Mouse (Mus musculus) cerebellum, adult 18-20 months (tissue): ENCODE measurements at regions not wholly inside any gene's neighbourhood (a gene's known extent, or its start where the extent isn't known, plus 50 kb on each side); places are given as distances from the start of the nearest gene placed in this dataset.
A peak's percentile ranks its signal among the peaks of the same experiment; 100 is the strongest.

Source experiments
- DNase-seq, 2 experiments: peaks; one replicate each; pipeline ENCODE4 v3.0.0; 2021

DNA sequence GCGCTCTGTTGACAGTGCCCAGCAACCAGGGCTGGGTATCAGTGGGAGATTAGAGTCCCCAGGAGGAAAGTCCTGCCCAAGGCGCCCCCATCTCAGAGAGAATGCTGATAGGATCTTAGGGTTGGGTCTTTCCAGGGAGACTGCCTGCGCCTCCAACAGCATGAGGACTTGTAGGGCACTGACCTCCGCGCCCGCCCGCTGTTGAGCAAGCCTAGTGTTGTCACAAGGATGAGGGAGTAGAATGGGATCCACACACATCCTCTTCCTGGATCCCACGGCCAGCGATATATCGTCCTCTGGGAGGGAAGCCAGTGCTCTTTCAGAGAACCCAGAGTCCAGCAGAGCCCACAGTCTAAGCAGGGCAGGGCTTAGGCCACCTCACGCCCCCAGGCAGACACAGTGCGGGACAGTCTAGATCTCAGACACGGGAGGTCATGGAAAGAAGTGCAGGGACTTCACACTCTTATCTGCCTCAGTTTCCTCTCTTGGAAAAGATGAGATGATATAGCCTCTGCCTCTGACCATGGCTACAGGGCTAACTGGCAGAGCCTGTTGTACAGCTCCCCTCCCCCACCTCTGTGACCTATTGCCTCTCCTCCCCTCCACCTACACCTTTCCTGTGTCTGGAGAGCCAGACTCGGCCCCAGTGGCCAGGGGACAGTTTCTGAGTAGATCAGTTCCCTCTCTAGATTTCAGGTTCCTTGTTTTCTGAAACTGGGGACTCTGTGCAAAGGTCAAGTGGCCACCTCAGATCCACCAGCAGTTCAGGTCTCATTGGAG, 52.0 kb upstream of the Dusp5 start:
- no peak for DNase-seq

DNA sequence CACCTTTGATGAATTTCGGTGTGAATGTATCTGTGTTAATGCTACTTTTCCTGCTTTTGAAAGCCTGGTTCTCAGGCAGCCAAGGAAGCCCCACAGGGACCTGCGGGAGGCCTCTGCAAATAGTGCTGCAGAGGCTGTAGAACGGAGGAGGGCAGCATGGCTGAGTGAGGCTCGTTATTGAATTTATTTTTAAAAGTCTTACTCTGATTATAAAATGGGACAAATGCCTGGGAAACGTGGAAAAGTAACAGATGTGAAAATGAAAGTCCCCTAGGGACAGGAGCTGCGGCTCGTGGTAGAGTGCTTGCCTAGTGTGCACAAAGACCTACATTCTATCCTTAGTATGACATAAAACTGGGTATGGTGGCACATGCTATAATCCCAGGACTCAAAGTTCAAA, 59.7 kb upstream of the Dusp5 start:
- no peak for DNase-seq

DNA sequence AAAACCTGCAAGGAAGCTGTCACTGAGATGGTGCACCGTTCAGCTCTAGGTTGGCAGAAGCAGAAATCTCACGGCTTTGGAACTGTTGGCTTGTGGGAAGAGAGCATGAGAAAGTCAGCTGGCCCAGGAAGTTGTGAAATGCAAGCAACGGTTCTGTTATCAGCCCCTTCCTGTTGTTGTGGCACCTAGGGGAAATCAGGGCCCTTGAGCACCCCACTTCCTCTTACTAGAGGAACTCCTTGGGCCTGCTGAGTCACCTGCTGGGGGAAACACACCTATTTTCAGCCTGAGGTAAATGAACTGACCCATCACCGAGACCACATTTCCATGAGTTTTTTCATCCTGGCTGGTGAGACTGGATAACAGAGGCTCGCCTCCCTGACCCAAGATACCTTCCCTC, 64.2 kb upstream of the Dusp5 start:
- DNase-seq, result no peak

DNA sequence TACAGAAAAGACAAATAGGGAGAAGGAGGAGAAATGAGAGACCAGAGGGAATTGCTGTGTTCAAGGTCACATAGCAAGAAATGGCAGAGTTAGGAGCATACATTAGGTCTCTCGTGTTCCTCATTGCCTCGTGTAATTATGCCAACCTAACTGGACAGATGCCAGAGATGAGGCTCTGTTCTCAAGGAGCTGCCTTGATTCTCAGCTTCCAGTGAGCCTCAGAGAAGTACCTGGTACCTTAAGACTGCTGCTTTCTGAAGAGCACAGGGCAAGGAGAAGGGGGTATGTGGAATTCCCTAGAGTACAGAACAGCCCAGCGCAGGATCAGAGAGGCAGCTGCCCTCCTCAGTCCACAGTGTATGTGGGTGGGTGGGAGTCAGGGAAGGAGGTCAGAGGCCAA, 64.8 kb upstream of the Dusp5 start:
- no peak for DNase-seq

DNA sequence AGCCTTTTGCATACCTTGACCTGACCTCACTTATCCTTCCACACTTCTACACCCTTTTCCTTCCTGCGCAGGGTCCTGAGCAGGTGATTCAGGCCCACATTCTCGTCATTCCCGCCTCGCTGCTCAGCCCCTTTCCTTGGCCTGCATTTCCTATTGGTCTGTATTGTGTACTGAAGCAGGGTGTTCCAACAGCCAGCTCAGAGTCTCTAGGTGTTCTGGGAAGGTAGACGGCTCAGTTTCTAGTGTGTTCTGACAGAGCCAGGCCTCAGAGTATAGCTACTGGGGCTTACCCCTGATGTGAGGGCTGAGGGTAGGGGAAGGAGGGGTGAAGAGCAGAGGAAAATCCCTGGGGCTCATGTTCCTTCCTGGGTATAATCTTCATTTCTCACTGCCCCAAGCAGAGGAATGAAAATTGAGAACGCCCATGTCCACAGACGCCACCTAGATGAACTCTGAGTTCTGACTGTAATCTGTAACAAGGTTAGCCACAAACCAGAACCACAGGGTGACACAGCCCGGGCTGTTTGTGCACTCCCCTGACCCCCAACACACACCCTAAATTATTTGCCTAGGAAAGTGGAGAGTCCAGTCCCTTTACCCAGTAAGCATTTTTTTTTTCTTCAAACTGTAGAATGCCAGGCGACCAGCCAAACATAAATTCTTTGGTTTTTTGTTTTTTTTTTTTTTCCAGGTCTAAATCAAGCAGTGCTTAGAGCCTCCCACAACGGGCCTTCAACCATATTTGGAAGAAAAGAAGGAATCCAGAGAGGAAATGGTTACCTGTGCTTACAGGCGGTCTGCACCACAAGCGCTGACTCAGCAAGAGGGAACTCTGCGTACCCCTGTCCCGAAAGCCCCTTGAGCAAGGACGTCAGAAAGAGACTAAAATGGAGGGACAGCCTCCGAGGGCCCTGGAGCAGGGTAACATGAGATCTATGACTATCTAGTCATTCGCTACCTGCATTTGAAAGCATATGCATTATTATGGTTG, 67.6 kb upstream of the Dusp5 start:
- DNase-seq, result no peak

DNA sequence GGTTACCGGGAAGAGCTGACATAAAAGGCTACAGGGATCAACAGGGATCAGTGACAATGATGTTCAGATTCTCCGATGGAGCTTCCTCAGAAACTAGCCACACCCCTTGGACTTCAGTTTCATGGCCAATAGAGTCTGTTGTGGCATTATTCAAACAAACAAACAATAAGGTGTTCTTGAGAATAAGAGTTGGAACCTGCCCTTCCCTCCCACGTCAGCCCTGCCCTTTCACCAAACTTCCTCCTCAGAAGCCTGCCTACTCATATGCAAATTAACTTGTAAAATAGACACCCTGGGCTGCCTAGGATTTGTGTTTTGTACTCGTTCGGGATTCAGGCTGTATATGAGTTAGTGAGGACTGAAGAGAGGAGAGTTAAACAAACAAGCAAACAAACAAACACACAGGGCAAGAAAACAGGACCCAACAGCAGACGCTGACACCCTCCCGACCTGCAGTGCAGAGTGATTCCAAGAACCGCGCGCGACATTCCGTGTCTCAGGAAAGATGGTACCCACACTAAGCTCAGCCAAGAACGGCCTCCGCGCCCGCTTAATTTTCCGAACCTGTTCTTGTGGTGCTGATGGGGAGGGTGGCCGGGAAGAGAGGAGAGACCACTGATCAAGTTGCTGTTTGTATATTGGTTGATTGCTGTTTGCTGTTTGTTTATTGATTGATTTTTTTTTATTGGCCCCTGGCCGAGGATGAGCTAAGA, 68.4 kb upstream of the Dusp5 start:
- DNase-seq, result no peak

DNA sequence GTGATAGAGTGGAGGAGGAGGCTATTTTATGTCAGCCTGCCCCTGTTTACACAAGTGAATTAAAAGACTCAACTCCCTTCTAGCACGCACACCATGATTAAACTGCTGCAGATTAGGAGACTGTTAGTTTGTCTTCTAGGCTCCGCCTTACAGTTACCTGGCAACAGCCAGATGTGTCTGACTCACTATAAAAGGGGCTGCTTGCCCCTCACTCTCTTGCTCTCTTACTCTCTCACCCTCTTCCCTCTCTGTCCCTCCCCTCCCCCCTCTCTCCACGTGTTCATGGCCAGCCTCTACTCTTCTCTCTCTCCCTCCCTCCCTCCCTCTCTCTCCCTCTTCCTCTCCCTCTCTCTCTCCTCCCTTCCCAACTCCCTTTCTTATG, 69.0 kb upstream of the Smndc1 start:
- no peak for DNase-seq

DNA sequence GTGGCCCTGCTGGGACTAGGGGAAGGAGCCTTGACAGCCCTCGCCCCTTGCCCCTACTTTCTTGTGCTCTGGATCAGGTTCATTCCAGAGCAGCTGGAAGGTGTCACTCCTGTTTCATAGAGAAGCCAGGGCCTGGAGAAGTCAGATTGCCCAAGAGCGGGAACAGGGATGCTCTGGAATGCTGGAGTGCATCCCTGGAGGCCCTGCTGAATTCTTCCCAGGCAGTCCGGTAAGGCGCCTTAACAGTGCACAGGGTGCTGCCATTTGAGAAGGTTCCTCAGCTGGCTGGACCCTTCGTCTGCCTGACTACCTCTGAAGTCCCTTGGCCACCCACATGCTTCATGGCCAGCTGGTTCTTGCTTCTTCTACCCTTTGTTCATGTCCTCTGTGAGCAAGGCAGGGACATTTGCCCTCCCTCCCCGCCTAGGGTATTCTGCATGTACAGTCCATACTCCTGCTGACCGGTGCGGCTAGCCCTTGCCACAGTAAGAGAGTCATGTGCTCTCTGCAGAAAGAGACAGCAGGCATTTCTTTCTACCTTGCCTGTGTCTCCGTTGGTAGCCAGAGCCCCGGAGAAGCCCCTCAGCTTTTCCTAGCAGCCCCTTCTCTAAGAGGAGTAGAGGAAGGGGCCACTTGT, 68.5 kb upstream of the Smndc1 start:
- DNase-seq, result no peak

DNA sequence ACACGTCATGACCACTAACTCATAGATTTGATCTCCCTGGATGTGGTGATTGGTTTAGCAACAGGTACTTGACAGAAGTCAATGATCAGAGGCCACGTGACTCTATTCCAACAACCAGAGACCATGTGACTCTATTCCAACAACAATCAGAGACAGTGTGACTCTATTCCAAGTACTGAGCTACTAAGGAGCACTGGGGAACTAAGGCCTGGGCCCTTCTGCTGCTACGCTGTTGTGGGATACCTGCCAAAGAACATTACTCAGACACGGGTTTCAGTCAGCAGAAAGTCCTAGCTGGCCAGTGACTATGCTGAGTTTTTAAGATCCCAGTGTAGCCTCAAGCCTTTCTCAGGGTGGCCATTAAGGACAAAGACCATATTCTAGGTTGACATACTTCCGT, 66.3 kb upstream of the Smndc1 start:
- no peak for DNase-seq

DNA sequence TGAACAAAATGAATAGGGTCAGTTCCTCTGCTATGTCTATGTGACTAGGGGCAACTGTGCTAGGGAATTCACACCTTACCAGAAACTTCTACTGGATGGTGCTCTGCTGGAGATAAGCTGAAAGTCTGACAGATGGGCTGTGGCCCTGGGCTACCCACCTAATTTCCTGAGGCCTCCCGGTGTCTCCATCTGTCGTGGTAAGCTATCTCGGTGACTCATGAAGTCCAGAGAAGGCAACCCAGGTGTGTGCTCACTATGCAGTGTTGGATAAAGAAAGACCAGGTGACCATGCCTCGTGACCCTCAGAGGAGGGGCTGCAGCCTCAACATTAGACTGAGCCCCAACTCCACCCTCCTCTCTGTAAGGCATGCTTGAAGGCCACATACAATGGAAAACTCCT, 64.2 kb upstream of the Smndc1 start:
- peak; percentile 84 to 87 for DNase-seq

DNA sequence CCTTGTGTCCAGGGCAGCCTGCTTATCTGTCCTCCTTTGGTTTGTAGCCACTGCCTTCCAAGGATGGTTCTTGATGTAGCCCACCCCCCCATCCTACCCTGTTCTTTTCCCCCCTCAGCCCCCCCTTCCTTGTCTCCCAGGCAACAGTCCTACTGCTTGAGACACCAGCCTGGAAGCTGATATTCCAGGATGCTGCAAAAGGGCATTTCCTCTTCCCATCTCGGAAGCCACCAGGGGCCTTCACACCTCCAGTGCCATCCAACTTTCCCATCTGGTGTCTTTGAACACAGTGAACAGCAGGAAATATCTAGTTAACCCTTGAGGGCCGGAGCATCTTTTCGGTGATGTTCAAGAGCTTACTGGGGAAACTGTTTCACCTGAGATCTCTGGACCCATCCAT, 63.7 kb upstream of the Smndc1 start:
- peak; percentile 82 to 86 for DNase-seq

DNA sequence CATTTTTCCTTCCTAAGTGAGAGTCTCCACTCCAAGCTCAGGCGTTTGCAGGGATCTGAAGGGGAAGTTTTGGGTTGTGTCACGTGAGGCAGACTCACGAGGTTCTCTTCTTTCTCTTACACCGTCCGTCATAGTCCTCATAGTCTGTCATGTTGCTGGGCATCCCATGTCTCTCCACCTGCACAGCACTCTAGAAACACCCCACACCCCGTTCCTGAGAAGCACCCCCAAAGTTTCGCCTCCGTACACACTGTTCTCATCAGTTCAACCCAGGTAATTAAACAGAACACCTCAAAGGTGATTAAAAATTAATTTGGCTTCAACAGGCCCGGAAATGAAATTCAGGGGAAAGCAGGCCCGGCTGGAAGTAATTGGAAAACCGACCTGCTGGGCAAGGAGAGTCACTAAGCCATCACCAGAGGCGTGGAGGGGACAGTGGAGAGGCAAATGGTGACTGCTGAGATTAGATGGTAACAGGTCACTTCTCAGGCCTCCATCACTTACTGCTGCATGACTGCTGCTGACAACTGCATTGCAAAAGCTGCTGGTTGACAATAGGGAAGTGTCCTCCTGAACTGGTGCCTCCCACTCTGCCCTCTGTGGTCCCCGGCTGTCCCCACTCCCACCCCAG, 63.1 kb upstream of the Smndc1 start:
- peak; percentile 58 to 66 for DNase-seq

DNA sequence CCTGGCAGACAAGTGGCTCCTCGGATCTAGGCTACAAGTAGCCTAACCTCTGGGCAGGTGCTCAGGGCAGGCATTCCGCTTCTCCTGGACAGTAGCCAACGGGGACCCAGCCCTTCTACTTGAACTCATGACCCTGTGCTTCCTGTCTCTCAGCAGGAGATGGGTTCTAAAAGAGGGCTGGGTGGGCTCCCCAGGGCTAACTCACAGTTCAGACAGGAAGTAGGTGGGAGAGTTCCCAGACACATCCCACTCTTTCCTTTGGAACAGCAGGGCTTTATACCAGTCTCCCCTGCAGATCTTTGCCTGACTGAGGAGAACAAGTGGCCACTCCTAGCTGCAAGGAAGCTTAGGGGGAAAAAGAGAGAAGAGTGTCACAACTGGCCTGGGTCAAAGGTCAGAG, 62.0 kb upstream of the Smndc1 start:
- DNase-seq, result no peak

DNA sequence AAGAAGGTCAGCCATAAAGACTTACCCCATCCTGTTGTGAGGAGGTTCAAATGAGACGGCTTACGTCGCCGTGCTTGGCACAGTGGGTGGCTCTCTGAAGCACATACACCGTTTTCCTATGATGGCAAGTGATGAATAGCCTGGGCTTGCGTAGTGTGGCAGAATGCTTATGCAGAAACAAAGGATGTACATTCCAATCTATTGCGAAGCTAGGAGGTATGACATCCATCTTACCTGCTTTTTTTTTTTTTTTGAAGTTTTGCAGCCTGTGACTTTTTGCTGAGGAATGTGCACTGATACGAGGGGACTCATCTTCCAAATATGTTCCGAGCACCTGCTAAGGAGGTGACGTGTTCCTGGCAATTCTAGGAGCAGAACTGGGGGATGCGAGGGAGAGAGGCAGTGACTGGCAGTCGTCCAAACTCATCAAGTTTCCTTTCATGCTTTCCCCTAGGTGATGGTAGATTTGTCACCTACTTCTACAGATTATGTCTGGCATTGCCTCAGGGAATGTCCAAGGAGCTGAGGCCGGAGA, 61.1 kb upstream of the Smndc1 start:
- no peak for DNase-seq

DNA sequence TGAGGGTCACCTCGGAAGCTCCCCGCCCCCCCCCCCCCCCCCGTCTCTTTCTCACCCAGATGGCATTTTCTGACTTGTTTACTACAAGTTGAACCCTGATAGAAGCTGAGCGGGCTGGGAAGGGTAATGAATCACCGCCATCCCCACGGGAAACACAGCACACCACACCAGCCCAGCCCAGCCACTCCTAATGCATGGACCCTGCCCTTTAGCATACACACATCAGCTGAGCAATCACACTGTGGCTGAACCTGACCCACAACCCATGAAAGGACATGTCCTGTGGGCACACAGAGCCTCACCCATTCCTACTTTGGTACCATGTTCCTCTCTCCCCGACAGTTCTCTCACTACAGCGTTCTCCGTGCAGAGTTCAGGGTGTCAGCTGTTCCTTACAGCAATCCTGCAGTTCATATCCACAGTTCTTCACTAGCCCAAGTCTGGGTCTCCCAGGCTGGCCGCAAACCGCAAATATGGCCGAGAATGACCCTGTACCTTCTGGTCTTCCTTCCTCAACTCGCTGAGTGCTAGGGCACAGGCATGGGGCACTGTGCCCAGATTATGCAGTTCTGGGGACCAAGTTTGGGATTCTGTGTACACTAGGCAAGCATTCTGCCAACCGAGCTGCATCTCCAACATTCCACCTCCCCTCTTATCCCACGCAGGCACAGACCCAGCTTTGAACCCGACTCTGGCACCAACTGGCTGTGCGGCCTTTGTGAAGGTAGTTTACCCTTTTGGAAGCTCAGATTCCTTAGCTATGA, 60.4 kb upstream of the Smndc1 start:
- peak in 1 of 2 experiments; percentile 63 for DNase-seq

DNA sequence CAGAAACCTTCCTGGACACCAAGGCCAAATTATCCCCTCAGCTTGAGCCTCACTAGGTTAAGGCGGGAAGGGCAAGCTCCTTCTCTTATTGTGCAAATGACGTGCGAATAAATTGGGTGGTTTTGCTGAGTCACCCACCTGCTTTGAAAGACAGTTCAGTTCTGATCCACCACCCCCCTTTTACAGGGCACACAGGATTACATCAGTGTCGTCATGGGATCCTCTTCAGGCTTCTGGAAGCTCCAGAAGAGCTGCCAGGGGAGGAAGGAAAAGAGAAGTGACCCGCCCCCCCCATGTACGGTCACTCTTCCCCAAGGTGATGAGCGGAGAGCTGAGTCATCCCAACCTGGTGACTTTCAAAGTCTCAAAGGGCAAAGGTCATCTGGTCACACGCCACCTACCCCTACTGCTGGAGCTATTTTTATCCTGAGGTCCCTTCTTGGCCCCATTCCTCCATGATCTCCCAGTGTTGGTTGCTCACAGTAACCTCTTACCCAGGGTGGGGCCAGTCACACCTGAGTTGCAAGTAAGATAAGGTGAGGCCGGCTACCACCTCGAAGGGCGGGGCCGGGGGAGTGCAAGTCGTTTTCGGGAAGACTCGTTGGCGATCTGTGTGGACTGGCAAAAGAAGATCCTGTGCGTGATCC, 58.9 kb upstream of the Smndc1 start:
- no peak for DNase-seq

DNA sequence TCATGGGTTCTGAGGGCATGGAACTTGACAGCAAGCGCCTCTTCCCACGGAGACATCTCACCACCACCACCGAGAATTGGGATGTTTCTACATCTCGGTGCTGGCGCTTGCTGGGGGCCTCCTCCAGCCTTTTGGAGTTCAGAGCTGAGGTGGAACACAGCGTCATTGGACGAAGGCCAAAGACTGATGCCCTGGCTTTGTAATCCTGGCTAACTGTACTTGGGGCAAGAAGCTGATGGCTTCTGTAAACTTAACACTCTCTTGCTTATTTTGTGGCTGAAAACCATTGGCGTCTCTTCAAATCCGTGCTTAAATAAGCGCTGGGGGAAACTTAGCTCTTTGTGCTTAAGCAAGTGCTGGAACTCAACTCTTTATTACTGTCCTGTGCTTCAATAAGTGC, 57.8 kb upstream of the Smndc1 start:
- DNase-seq, result peak; percentile 63 to 66

DNA sequence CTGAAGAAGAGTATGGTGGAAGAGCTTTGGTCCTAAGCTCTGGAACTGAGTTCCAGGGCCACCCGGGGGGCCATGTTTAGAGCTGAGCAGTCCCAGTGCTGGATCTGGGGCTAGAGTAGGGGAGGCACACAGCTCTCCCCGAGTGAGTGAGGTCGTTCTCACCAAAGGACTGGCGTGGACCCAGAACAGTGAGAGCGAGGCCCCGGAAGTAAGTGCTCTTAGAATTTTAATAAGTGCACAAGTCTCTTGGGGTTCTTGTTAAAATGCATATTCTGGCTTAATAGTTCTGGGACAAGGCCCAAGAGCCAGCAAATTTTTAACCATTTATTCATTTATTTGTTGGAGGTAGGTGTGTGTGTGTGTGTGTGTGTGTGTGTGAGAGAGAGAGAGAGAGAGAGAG, 57.4 kb upstream of the Smndc1 start:
- no peak for DNase-seq

DNA sequence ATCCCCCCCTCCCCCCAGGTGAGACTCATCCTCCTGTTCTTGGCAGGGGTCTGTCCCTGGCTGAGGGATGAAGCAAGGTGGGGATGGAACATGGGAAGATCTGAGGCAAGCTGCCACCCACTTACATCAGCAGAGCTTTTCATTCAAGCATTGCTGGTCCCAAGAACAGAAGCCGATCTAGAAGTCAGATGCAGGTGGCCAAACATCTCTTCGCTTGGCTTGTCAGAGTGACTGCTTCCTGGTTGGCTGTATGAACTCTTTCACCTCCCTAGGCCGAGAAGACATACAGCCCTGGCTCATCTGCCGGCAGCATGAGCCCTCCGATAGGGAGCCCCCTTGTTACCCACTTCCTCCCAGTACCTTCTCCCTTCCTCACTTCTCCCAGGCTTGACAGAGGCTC, 55.8 kb upstream of the Smndc1 start:
- DNase-seq, result no peak

DNA sequence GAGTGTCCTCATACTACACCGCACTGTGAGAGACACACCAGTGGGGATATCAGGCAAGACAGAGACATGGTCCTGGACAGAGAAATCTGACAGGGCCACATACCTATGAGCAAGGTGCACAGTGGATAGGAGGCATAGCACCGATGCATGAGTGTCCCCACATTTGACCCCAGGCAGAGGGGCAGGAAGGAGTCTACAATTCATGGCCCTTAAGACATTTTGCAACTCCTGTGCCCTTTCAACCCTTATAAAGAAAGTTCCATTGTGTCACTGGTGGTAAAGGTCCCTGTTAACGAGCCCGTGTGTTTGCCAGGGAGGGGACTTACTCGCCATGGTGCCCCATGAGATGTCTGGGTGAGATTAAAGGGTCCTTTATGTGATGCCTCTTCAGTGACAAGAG, 54.3 kb upstream of the Smndc1 start:
- DNase-seq, result no peak
